Mouse (Mus musculus): ENCODE measurements around the gene Rfesd. TPM values are rescaled to one million over a fixed set of nuclear protein-coding genes. Genes with fewer than 3 reads are reported as not detected.

The Rfesd gene
- polyA plus RNA-seq, 1 experiment, result 11.3 TPM

- DNase-seq (ENCODE audit: low read depth), result no peak
These were observed 36.6 kb downstream of the Rfesd start for GRCm38 (mm10) chr13:75981901-75982300.

- DNase-seq (ENCODE audit: low read depth), result no peak
These were observed 41.9 kb downstream of the Rfesd start for GRCm38 (mm10) chr13:75976649-75977048.

DNA sequence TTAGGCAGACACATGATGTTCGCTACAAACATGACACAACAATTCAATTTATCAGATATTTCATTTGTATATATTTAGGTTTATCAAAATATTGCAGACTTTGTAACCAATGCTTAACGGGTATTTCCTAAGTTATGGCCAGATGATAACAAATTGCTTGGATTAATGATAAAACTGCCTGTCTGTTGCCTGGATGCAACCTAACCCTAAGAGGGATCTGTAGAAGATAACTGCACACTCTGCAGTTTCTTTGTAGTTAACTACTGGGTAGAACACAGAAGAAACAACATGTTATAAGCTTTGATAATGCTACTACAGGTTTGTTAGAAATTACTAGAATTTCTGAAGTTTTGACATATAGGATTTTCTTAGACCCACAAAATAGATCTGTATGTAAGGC lies 42.3 kb downstream of the Rfesd start:
- no peak for DNase-seq (ENCODE audit: low read depth)

DNA sequence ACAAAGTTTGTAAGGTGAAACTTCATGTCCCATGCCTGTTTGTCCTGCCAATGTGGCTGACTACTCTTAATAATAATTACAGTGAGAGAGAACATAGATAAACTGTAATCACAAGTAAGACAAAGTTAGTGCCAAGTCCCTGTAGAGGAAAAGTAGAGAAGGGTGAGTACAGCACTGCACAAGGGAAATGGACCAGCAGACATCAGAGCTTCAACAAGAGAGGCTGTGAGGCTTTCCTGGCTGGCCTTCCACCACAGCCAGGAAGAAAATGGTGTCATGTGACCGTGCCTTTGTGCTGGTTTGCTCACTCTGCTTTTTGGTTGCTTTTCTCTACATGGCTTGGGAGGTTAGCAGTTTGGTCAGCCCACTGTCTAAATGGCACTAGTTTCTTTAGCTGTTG lies 42.9 kb downstream of the Rfesd start:
- DNase-seq (ENCODE audit: low read depth), result no peak

- DNase-seq (ENCODE audit: low read depth), result no peak
These were observed 44.0 kb downstream of the Rfesd start for GRCm38 (mm10) chr13:75974481-75974880.

- no peak for DNase-seq (ENCODE audit: low read depth)
These were observed 51.7 kb downstream of the Rfesd start, which contains the start of gene Spata9 for GRCm38 (mm10) chr13:75966850-75967249. Gene Spata9 (plus strand): TSS chr13:75967150.

DNA sequence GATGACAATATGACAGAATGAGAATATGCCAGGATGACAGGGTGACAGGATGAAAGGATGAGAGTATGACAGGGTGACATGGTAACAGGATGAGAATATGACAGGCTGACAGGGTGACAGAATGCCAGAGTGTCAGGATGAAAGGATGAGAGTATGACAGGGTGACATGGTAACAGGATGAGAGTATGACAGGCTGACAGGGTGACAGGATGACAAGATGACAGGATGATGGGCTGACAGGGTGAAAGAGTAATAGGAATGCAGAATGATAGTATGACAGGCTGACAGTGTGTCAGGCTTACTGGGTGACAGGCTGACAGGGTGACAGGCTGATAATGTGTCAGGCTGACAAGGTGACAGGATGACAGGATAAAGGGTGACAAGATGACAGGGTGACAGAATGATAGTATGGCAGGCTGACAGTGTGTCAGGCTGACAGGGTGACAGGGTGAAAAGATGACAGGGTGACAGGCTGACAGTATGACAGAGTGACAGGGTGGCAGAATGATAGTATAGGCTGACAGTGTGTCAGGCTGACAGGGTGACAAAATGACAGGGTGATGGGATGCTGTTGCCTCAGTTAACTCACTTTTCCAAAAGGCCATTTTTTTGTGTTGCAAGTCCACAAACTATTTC lies 63.0 kb downstream of the Rfesd start:
- DNase-seq (ENCODE audit: low read depth), result no peak

Other genes with a start within 250 kb of the Rfesd start
- 58.3 and 58.4 TPM in 2 replicates for gene Glrx, start 178.9 kb downstream of the Rfesd start, polyA plus RNA-seq (2012; rRNA removed)
- 10.8 and 12.5 TPM in 2 replicates for gene Rhobtb3, start 74.8 kb downstream of the Rfesd start, polyA plus RNA-seq (2012; rRNA removed)
- 0.45 and 0.60 TPM in 2 replicates for gene Spata9, start 51.6 kb downstream of the Rfesd start, polyA plus RNA-seq (2012; rRNA removed)
- 0.15 TPM in 1 of 2 replicates, not detected in the other for gene Gpr150, start 38.3 kb upstream of the Rfesd start, polyA plus RNA-seq (2012; rRNA removed)
- 7.2 and 7.8 TPM in 2 replicates for gene Arsk, start 79.9 kb upstream of the Rfesd start, polyA plus RNA-seq (2012; rRNA removed)
- 7.2 and 9.3 TPM in 2 replicates for gene Ttc37, start 80.0 kb upstream of the Rfesd start, polyA plus RNA-seq (2012; rRNA removed)